Mouse (Mus musculus): ENCODE measurements around the gene Wnt10b.
A peak's percentile ranks its signal among the peaks of the same experiment; 100 is the strongest.
"Not testable (repeated sequence)": the region's sequence is repeated elsewhere in the genome, so short reads cannot be mapped to it uniquely, and the experiment has no call there.

Gene Wnt10b

DNA sequence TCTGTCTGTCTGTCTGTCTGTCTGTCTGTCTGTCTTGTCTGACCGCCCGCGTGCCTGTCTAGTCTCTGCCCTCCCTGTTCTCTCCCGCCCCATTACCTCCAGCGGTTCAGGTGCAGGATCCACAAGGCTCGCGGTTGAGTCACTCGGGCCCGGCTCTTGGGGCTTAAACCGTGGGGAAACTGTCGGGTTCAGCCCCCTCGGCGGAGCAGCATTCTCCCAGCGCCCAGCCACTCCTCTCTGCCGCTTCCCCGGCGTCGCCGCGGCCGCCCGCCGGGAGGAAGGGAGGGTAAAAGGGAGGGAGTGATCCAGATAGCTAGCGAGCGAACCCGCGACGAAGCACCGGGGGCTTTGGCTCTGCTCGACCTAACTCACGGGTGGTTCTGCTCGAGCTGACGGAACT, at the start of gene Wnt10b:
Wnt10b (minus strand) TSS at position 389 of the 400 bp plus-strand sequence.
- DNase-seq (ENCODE audit: low read depth, low spot score), result no peak

DNA sequence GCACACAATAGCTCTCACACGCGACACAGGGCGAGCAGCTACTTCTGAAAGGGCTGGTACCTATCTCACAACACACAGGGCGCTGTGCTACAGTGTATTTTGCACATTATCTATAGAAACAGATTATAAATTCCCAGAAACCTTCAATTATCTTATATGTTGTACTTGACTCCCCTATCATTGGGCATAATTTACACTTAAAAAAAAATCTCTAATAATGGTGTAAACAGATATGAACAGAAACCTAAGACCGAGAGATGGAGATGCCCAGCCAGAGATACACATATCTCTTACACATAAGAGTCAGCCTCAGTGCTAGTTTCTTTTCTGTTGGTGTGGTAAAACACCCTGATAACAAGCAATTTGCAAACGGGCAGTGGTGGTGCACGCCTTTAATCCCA, 49.7 kb upstream of the Wnt10b start:
- no peak for DNase-seq (ENCODE audit: low read depth, low spot score)

DNA sequence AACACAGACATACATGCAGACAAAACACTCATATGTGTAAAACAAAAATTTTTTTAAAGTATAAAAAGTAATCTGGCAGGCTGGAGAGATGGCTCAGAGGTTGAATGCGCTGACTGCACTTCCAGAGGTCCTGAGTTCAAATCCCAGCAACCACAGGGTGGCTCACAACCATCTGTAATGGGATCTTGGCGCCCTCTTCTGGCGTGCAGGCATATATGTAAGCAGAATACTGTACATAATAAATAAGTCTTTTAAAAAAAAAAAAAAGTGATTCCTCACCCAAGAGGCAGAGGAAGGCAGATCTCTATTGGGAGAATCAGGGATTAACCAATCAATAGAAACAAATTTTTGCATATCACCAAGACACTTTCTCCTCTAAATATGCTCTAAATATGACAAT, 45.5 kb upstream of the Wnt10b start:
- no peak for DNase-seq (ENCODE audit: low read depth, low spot score)

DNA sequence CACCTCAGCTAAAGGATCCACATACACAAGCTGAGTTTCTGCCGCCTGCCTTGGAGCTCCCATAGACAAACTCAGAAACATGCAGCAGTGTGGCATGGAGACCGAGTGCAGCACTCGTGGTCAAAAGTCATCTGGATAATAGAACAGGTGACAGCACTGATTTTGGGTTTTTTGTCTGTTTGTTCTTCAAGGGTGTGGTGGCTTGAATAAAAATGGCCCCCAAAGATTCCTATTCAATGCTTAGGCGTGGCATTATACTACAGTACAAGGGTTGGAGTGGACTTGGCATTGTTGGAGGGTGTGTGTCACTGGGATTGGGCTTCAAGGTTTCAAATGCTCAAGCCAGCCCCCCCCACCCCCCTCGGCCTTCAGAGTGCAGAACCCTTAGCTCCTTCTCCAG, 44.2 kb upstream of the Wnt10b start:
- DNase-seq (ENCODE audit: low read depth, low spot score), result no peak

DNA sequence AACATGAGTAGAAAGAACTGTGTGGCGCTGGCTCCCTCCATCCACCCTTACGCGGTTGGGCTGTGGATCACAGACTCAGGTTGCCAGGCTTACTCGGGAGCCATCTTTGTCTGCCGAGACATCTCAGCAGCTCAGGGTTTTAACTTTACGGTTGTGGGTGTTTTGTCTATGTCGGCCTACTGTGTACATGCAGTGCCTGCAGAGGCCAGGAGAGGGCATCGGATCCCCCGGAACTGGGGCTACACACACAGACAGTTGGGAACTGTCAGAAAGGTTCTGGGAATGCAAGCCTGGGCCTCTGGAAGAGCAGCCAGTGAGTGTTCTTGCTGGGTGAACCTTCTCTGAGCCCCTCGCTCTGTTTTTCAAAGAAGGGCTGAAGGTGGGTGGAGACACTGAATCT, 43.5 kb upstream of the Wnt10b start:
- DNase-seq (ENCODE audit: low read depth, low spot score), result no peak

DNA sequence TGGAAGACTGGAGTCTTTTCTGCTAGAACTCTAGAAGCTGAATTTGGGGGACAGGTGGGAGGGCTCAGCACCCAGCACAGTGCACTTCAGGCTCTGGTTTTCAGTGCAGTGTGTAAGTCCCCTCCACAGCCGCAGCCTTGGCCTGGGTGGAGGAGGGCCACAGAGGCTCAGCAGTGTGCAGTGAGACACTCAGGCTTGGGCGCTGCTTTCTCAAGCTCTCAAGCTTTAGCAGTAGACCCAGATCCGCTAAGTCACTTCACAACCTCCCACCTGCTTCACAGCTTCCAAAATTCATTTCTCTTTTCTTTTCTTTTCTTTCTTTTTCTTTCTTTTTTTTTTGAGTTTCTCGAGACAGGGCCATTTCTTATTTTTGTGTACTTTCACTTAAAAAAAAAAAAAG, 43.0 kb upstream of the Wnt10b start:
- no peak for DNase-seq (ENCODE audit: low read depth, low spot score)

DNA sequence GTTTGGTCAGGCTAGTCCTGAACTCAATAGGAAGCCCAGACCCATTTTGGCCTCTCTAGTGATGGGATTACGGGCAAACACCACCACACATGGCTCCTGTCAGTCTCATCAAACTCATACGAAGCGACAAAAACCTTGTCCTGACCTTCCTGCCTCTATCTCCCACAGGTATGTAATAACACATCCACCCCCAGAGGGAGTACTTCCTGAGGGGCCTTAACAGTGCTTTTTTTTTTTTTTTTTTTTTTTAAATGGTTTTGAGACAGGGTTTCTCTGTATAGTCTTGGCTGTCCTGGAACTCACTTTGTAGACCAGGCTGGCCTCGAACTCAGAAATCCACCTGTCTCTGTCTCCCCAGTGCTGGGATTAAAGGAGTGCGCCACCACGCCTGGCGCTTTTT, 40.2 kb upstream of the Wnt10b start:
- no peak for DNase-seq (ENCODE audit: low read depth, low spot score)

DNA sequence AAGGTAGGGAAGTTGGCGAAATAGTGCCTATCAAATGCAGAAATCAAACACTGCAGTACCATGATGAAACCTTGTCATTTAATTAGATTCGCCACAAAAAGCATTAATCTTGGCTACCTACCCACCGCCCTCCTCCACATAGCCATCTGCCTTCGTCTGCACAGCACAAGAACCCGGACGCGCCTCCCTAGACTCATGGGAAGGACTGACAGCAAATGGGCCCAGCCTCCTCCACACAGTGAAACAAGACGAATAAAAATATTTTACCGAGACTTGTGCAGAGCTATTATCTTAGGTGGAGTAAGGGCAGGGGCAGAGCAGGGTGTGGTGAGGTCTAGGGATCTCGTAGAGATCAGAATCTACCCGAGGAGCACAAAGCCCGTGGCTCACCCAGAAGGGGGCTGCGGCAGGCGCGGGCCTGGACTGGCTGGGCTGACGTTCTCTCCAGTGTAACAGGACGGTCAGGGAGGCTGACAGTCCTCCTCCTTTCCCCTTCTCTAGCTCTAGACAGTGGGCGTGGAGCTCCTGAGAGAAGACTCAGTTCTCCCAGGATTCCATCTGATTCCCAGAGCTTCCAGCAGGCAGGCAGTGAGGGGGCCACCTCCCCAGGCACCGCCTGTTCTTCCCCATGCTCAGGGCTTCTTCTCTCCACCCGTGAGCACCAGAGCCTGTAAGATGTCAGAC, 34.9 kb upstream of the Wnt10b start:
- DNase-seq (ENCODE audit: low read depth, low spot score), result no peak

DNA sequence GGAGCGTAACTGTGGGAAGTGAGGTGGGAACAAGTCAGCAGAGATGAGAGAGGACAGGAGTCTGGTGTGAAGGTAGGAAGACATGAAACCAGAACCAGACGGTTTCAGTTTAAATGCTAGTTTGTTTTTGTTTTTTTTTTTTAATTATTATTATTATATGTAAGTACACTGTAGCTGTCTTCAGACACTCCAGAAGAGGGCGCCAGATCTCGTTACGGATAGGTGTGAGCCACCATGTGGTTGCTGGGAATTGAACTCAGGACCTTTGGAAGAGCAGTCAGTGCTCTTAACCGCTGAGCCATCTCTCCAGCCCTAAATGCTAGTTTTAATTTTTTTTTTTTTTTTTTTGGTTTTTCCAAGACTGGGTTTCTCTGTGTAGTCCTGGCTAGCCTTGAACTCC, 32.3 kb upstream of the Wnt10b start:
- not testable (repeated sequence) for DNase-seq (ENCODE audit: low read depth, low spot score)

DNA sequence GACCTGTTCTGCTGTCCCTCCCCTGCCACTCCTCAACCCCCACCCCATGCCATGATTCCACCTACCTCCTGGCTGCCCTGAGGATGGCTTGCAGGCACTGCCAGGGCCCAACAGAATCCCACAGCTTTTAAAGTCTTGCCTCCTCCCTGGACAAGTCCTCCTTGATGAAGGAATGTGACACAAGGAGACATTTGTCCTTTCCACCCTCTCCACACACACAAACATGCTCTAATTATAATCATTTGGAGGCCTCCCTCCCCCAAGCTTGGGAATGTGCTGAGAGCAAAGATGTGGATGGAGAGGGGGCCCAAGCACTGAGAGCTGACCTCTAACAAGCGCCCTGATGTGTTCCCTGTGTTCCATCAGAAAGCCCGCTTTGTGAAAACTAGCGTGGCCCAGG, 31.4 kb upstream of the Wnt10b start, which contains the start of gene Ddn:
Ddn (minus strand) TSS at position 101 of the 400 bp plus-strand sequence.
- DNase-seq (ENCODE audit: low read depth, low spot score), result no peak

DNA sequence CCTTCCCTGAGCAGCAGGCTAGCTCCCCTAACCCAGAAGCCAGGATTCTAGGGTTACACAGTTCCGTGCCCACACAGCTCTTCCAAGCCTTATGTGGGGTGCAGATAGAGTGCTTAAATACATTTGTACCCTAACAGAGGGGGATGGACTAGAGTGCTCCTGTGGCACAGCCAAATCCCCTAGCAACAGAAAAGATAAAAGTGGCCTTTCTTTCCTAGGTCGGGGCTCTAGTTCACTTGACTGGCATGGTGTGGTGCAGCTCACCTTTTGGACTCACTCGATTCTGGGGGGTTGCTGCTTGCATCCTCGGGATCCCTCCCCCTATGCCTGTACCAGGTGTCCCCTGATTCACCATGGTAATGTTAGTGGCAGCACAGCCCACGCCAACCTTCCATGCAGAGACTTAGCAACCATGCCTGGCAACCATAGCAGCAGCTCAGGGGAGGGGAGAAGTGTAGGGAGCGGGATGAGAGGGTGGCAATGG, 30.7 kb upstream of the Wnt10b start:
- DNase-seq (ENCODE audit: low read depth, low spot score), result no peak

DNA sequence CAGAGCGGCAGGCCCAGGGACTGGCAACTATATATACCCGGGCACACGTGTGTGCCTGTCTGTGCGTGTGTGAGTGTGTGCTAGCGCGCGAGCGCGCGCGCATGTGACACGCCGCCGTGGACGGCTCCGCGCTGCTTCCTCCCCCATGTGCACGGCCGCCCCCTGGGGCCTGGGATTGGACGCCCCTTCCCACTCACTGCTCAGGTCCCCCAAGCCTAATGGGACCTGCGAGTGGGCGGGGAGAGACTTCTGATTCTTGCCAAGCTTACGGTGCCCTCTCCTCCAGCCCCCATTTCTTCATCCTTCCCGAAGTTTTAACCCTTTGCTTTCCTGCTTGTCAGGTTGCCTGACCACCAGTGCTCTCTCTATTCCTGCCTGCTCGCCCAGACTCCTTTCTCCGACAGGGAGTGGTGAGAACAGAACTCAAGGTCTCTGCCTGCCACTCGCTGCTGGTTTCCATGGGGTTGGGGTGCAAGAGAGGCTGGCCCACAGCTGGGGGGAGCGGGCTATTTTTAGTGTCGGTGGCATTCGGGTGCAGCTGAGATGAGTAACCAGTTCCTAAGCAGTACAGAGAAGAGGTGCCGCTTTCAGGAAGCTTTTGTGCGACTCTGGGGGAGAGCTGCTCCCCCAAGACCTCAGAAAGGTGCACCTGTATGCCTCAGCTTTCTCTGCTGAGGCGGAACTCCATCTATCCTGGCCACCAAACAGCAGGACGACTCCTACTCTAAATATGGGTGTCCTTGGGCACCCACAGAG, 30.1 kb upstream of the Wnt10b start:
- DNase-seq (ENCODE audit: low read depth, low spot score), result no peak

DNA sequence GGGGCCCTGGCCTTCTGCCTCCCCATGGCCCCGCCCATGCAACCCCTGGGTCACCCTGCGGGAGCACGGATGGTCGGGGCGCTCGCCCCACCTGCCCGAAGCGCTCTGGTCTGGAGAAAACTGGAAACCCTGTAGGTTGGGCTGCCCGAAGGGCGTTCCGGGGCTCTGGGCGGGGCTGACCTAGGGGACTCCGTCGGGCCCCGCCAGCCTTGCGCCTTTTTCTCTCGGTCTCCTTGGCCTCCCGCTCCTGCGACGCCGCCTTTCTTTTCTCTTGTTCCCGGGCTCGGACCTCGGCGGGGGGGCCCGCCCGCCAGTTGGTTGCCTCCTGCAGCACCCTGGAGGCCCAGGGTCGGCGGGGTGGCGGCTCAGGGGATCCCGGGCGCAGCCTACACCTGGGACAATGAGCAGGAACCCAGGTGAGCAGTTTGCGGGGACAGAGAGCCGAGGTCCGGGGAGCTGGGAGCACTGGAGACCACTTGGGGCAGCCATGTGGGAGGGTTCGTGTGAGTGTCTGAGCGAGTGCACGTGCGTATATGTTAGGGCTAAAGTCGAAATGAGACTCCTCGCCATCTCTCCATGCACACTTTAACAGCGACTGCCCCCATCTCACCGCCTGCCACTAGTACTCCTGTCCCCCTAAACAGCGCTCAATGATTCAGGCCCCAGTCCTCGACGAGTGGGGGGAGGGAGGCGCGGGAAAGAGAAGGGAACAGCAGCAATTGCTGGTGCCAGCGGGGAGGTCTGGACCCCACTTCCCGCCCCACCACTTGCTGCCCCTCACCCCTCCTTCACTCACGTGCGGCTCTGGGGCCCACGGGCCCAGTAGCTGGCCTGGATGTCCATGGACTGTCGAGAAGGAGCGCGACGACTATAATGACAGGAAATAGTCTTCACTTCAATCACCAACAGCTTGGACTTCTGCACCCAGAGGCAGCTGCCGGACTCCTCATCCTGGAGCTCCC, 29.1 kb upstream of the Wnt10b start:
- no peak for DNase-seq (ENCODE audit: low read depth, low spot score)

DNA sequence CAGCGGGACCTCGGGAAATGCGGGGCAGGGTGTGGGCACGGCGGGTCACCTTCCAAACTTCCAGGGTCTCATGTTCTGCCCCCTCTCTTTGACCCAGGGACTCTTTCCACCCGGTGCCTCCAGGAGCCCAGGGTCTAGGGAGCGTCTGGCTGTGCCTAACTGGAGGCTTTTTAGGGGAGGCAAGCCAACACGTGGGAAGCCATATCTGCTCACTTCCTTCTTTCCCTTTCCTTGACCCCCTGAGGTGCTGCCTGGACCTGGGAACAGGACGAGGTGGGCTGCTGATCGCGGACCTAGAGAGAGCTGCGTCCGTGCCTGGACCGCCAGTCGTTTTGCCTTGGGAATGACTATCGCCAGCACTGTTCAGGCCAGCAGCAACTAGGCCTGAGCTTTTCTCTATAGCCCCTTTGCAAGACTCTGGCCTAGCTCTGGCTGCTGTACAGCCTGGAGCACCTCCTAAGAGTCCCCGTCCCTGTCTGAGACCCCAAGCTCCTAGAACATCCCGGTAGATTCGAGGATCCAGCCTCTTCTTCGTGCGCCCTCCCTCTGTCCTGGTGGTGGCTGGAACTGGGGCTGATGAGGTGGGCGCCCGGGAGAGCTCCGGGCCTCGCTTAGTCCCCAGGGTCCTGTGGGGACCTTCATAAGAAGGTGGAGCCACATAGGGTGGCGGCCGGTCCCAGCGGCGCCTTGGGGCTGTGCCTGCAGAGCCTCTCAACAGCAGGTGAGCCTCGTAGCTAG, 28.3 kb upstream of the Wnt10b start:
- no peak for DNase-seq (ENCODE audit: low read depth, low spot score)

DNA sequence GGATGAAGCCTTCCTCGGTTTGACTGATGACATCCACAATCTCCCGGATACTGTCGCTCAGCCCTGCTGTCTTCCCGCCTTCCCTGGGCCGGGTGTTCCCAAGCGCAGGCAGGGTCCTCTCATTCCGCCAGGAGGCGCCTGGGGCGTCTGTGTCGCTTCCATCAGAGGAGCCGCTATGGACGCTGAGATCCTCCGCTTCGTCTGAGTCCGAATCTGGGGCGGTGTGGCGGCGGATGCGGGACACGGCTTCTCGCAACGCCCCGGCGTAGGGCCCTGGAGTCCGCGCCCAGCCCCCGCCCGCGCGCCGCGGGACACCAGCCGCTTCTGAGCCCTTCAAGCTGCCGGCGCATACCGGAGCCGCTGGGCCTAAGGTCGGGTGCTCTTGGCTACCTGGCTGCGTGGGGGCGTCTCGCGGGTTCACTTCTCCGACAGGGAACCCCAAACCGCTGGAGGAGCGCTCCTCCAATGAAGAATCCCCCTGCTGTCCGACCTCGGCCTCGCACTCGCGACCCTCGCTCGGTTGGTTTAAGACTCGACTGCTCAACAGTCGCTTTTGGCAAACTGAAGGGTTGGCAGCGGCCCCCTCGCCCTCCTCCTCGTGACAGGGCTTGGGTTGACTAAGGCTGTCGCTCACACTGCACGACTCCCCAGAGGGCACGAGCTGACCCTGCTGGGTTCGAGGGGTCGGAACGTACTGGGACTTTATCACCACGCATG, 27.5 kb upstream of the Wnt10b start:
- no peak for DNase-seq (ENCODE audit: low read depth, low spot score)

DNA sequence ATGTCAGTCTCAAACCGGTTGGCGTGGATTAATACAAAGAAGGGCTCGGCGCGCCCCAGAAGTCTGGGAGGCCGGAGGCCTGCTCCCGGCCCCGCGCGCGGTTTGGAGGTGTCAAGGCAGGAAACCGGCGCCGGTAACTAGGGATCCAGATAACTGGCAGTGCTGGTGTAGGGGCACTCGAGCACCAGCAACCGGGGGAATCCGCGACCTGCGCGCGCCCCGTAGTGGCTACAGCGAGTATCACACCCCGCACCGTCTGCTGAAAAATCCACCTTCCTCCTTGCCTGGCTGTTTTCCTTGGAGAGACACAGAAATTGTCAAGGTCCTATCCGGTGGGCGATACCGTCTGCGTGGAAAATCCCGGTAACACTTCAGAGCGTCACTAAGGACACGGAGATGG, 26.1 kb upstream of the Wnt10b start:
- peak; percentile 61 for DNase-seq (ENCODE audit: low read depth, low spot score)

DNA sequence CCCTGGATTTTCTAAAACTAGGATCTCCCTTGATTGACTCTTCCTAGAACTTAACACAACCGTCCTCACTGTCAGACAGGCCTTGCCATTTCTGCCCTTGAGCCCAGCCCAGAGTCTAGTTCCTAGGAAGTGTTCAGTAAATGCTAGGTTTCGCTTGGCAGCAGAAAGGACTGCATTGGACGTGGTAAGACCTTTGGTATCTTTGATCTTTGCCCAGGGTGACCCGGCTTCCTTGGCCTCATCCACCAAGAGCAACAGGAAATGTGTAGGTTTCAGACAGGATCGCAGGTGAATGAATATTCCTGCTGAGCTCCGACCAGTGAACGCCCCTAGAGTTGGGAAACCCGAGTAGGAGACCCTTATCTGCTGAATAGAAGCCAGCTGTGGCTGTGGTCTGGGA, 25.0 kb upstream of the Wnt10b start:
- DNase-seq (ENCODE audit: low read depth, low spot score), result no peak

DNA sequence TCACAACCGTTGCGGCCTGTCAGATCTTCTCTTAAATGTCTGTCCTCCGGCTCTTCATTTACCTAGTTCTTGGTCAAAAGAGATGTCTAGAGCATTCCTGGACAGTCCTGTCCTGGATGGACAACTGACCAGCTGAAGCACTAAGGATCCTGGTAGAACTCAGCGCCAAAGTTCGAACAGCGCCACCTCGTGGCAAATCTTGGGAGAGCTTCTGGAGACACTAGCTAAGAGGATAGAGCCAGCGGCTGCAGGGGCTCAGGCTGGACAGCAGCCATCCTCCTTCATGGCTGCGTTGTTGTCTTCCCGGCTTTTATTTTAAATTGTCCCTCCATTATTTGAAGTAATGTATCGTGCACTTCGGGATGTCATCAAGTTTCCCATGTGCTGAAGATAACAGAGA, 21.4 kb upstream of the Wnt10b start:
- peak; percentile 77 for DNase-seq (ENCODE audit: low read depth, low spot score)

DNA sequence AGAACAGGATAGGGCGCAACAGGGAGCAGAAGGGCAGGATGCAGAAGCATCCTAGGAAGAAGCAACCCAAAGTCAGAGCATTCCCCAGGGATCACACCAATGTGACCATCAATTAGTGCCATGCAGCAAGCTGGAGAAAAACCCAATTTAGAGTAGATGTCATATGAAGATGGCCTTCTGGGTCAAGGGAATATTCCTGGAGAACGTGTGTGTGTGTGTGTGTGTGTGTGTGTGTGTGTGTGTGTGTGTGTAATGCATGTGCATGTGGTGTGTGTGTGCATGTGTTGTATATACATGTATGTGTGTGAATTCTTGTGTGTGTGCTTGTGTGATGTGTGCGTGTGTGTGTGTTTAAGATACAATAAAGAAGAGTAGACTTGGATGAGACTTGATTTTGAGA, 21.0 kb upstream of the Wnt10b start:
- no peak for DNase-seq (ENCODE audit: low read depth, low spot score)

DNA sequence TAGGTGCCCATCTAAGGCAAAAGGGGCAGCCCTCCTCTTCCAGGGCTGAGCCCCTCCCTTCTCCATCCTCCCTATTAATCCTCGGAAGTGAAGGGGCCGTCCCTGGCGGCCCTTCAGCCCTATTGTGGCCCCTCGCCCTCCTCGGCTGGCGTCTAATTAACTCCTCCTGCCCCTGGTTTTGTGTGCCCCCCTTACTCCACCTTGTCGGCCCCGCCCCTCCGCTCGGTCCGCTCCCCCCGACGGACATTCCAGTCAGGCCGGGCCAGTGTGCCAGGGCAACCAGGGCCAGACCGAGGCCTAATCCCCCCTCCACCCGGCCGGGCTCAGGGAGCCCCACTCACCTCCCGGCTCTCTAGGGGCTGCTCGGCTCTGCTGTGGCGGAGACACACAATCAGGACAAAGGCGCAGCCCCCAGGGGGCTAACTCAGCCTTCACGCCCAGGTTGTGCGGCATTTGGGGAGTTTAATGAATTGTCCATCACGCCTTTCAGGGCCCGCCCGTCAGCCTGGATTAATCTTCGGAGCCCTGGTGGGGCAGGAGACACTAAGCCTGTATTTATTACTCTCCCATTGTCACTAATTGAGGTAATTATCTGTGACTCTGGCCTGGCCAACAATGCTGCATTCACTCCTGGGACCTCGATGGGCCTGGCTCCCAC, 20.0 kb upstream of the Wnt10b start:
- DNase-seq (ENCODE audit: low read depth, low spot score), result peak; percentile 55

Data from embryo, embryonic 11.5 days (tissue).